Mouse (Mus musculus): ENCODE results near the gene Naa25. TPM values are rescaled to one million over a fixed set of nuclear protein-coding genes. Genes with fewer than 3 reads are reported as not detected.

Naa25 gene
- total RNA-seq, 2 experiments from 2014 or later: 45.8 to 48.0 TPM

GRCm38 (mm10) chr5:121389106-121389505 is 8.6 kb upstream of the Naa25 start:
- DNase-seq (ENCODE audit: low spot score in 2 of 2): no peak

DNA sequence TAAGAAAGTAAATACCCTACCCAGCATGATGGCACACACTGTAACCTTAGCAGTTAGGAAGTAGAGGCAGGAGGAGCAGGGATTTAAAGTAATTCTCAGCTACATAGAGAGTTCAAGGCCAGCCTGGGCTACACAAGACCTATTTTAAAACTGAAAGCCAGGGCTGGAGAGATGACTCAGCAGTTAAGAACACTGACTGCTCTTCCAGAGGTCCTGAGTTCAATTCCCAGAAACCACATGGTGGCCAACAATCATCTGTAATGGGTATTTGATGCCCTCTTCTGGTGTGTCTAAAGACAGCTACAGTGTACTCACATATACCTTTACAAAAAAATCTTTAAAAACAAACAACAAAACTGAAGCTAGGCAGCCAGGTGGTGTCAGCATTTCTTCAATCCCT is 8.0 kb upstream of the Naa25 start:
- intact Hi-C loops (cut with DNase I): no loop called here
- DNase-seq (ENCODE audit: low spot score in 2 of 2): no peak

More at GRCm38 (mm10) chr5:121389106-121389505, 8.6 kb upstream of the Naa25 start:
- intact Hi-C loops (cut with DNase I): no loop called here

- peak in 1 of 2 experiments; percentile 65 for DNase-seq (ENCODE audit: low spot score in 2 of 2)
- intact Hi-C loops (cut with DNase I): no loop called here
Measured at GRCm38 (mm10) chr5:121392667-121393380, 4.9 kb upstream of the Naa25 start.

DNA sequence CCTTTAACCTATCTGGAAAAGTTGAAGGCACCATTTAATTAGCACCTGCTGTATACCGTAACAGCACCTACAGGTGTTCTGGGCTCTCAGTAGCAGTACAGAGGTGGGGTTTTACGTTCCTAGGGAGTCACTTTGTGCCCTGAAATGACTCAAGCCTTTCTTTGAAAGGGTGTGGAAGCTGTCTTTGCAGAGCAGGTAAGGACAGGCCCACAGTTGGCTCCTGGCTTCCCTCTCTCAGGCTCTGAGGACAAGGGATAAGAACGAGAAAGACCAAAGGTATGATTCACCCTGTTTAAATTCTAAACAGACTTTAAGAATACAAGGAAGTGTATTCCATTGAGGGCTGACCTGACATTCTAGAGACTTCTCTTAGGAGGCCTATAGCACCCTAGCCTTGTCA is 4.3 kb upstream of the Naa25 start:
- intact Hi-C loops (cut with DNase I): no loop called here
- no peak for DNase-seq (ENCODE audit: low spot score in 2 of 2)

DNA sequence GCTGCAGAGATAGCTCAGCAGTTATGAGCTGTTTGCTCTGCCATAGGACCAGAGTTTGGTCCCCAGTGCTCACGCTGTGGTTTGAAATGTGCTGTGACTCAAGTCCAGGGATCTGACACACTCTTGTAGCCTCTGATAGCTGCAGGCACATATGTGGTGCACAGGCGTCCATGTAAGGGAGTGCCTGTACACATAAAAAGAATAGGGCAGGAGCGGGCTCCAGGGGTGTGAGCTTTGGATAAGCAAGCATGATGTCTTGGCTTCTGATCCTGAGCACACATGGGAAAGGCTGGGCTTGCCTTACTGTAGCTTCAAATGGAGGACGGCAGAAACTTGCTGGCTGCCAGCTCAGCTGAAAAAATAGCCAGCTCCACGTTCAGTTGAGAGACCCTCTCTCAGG is 2.1 kb upstream of the Naa25 start:
- DNase-seq (ENCODE audit: low spot score in 2 of 2): no peak
- intact Hi-C loops (cut with DNase I): no loop called here

DNA sequence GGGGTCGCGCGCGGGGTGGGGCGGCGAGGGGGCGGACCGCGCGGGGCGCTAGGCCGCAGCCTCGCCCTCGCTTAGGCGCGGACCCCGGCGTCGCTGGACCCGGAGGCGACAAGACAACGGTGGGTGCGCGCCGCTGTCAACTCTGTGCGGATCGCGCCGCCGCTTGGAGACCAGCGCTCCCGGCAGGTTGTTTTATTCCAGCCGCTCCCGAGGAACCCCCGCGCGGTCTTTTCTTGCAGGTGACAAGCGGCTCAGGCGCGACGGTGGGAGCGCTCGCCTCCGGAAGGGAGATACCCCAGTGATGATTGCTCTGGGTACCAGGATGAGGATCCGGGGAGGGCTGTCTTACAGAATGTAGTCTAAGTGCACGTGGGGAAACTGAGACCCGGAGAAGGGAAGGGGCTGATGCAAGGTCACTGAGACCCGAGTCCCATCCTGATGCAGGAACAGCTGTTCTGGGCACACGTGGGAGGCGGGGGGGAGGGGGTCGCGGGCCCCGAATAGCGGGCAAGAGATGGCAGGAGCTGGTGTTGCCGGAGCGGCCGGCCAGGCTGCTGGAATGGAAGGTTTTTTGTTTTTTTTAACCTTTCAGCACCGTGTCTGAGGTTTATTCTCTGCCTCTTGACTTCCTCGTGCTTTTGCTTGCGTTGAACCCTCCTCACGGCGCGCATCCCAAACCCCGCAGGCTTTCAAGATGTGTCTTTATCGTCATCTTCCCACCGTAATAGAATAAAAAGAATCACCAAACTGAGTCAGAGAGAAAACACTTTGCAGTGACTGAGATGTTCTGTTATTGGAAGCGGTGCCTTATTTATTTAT is 619 bp downstream of the Naa25 start:
- DNase-seq (ENCODE audit: low spot score in 2 of 2): no peak
- intact Hi-C loops (cut with DNase I): no loop called here

DNA sequence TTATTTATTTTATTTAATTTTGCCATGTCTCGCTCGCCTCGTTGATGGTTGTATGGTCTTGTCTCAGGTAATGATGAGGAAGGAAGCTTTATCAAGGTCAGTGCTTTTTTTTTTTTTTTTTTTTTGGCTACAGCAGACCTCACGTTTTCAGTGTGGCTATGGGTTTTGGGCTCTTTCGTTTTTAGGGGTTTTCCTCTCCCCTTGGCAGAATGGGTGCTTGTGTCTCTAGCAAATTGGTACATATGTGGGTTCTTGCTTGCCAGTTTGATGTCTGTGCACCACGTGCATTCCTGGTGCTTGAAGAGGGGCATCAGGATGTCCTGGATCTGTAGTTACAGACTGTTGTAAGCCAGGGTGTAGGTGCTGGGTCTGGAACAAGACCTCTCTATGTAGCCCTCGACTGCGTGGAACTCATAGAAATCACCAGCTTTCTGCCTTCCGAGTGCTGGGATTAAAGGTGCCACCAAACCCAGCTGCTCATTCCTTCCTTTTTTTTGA is 1.3 kb downstream of the Naa25 start:
- intact Hi-C loops (cut with DNase I): no loop called here
- DNase-seq (ENCODE audit: low spot score in 2 of 2): no peak

- no peak for DNase-seq (ENCODE audit: low spot score in 2 of 2)
- intact Hi-C loops (cut with DNase I): no loop called here
Measured at GRCm38 (mm10) chr5:121399540-121399939, 1.8 kb downstream of the Naa25 start.

- intact Hi-C loops (cut with DNase I): no loop called here
- no peak for DNase-seq (ENCODE audit: low spot score in 2 of 2)
Measured at GRCm38 (mm10) chr5:121400064-121400463, 2.3 kb downstream of the Naa25 start.

DNA sequence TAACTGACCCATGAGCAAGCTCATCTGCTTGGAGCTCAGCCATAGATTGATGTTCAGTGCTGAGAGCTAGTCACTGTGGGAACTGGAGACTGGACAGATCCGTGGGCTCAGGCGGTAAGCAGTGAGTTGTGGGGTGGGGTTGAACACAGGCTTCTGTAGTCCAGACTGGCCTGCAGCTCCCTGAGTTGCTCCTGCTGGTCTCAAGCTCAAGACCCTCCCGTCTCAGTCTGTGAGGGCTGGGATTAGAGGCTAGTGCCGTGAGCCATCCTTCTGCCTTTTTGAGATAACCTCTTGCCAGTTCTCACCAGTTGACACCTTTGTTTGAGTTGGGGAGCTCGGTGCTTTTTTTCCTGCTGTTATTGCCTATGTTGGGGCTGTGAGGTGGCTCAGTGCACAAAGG is 3.1 kb downstream of the Naa25 start:
- intact Hi-C loops (cut with DNase I): no loop called here
- DNase-seq (ENCODE audit: low spot score in 2 of 2): no peak

DNA sequence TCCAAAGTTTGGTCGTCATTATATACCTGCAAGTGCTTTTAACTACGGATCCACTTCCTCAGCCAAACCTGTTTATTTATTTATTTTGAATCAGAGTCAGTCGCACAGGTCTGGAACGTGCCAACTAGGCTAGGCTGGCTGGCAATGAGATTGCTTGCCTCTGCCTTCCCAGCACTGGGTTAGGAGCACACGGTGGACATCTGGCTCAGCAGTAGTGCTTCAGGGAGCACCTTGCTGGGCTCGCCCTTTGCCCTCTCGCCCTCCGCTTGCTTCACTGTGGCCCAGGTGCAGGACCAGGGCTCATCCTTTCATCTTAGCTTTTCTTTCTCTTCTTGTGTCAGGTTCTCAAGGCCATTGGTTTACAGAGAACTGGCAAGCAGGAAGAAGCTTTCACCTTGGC is 10.1 kb downstream of the Naa25 start:
- DNase-seq (ENCODE audit: low spot score in 2 of 2): no peak
- intact Hi-C loops (cut with DNase I): no loop called here

DNA sequence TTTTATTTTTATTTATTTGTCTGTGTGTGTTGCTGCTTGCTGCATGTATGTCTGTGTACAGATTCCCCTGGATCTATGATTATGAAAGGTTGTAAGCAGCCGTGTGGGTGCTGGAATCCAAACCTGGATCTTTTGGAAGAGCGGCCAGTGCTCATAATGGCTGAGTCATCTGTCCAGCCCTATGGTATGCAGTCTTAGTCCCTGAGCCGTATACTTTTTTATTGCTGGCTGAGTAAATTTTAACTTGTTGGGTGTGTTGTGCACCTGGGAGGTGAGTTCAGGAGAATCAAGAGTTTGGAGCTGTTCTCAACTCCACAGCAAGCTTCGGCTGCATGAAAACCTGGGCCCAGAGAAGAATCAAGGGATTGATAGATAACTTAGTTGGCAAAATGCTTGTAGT is 13.2 kb downstream of the Naa25 start:
- intact Hi-C loops (cut with DNase I): no loop called here
- no peak for DNase-seq (ENCODE audit: low spot score in 2 of 2)

DNA sequence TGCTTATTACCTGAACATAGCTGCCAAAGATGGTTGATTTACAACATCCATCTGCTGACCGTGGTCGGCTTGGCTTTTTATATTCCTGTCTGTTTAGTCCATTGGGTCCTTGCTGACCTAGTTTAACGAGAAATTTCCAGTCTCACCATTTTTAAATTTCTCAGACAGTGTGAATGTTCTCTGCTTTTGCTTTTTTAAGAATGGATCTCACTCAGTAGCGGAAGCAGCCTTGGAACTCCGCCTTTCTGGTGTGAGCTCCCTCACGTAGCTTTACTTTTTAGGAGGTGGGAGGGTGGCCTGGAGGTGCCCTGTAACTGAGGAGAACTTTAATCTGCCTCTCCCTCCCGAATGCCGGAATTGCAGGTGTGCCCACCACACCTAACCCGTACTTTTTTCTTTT is 23.0 kb downstream of the Naa25 start:
- DNase-seq (ENCODE audit: low spot score in 2 of 2): no peak
- intact Hi-C loops (cut with DNase I): no loop called here

GRCm38 (mm10) chr5:121422787-121423186 is 25.1 kb downstream of the Naa25 start:
- intact Hi-C loops (cut with DNase I): no loop called here
- DNase-seq (ENCODE audit: low spot score in 2 of 2): no peak

- DNase-seq (ENCODE audit: low spot score in 2 of 2): no peak
- intact Hi-C loops (cut with DNase I): no loop called here
Measured at GRCm38 (mm10) chr5:121423297-121423696, 25.6 kb downstream of the Naa25 start.

DNA sequence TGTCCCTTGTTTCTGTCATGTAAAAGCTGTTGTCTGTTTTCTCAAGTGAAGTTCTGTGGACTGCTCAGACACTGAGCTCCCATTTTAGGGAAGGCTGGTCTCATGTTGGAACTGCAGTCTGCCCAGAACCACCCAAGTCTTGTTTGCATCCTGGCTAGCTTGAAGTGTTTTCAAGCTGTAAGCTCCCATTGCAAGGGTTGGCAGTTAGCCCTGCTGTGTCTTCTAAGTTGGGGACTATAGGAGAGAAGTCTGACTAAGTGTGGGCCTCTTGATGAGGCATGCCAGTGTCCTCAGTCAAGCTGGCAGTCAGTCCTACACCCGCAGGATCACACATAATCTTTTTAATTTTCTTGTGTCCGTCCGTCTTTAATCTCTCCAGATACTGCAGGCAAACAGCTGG is 31.2 kb downstream of the Naa25 start:
- DNase-seq (ENCODE audit: low spot score in 2 of 2): peak in 1 of 2 experiments; percentile 26
- intact Hi-C loops (cut with DNase I): no loop called here

GRCm38 (mm10) chr5:121438131-121438530 is 40.4 kb downstream of the Naa25 start:
- DNase-seq (ENCODE audit: low spot score in 2 of 2): no peak
- intact Hi-C loops (cut with DNase I): no loop called here

DNA sequence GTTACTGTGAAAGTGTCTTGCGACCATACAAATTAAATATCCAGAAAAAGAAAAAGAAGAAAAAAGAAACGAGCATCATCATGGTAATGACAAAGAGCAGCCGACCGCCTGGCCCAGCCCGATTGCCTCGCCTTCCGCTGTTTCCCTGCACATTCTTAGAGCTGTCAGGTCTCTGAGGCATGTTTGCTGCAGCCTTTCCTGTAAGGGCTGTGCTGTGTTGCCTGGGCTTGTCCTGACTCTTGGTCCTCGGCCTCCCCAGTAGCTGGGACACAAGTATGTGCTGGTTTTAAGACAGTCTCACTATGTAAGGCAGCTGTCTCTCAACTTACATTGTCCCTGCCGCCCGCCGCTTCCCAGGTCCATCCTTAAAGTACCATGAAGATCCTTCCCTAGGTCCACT is 41.0 kb downstream of the Naa25 start:
- intact Hi-C loops (cut with DNase I): no loop called here
- no peak for DNase-seq (ENCODE audit: low spot score in 2 of 2)

GRCm38 (mm10) chr5:121443548-121443947 is 45.8 kb downstream of the Naa25 start:
- intact Hi-C loops (cut with DNase I): no loop called here
- DNase-seq (ENCODE audit: low spot score in 2 of 2): peak; percentile 73 to 92

DNA sequence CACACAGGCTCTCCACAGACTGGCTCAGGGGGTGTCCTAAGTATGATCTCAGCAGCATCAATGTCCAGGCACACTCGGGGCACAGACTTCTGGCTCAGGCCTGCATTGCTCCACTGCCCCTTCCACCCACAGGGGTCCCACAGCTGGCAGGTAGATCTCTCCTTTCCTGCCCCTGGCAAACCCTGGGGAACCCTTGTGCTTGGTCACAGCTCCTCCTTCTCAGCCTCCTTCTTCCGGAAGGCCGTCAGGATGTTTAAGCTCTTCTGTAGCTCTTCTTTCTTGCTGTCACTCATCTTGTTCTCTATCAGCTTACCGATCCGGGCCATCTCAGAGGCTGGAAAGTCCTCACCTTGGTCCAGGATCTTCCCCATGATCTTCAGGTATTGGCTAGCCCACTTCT is 47.1 kb downstream of the Naa25 start:
- intact Hi-C loops (cut with DNase I): no loop called here
- no peak for DNase-seq (ENCODE audit: low spot score in 2 of 2)

GRCm38 (mm10) chr5:121448450-121448849 is 50.7 kb downstream of the Naa25 start:
- intact Hi-C loops (cut with DNase I): no loop called here
- no peak for DNase-seq (ENCODE audit: low spot score in 2 of 2)

All from left cerebral cortex, postnatal 14 days (tissue).